Mouse (Mus musculus): ENCODE data around the gene Emid1. TPM values are rescaled to one million over a fixed set of nuclear protein-coding genes. Genes with fewer than 3 reads are reported as not detected.

Emid1 gene
- total and polyA plus RNA-seq, 2 experiments from 2014 or later = 4.8 to 14.5 TPM

GRCm38 (mm10) chr11:5114931-5115581, 37.0 kb downstream of the Emid1 start:
- Histone ChIP-seq H3K4me2 (ENCODE audit: low read depth, low read length, poor library complexity, severe bottlenecking) (no peak overlapping the region), H3K27me3 (ENCODE audit: insufficient read depth, low read length) (no peaks in the 10 kb centered on the region), H3K4me1 (ENCODE audit: insufficient read depth, low read length) (no peaks in the 10 kb centered on the region), H3K36me3 (ENCODE audit: insufficient read depth, low read length) (no peaks in the 10 kb centered on the region), H3K4me3 (ENCODE audit: low read depth, low read length) (no peak overlapping the region), H3K9me3 (ENCODE audit: low read length) (no peaks in the 10 kb centered on the region), H3K27ac (ENCODE audit: low read depth, low read length) (no peak overlapping the region), H3K9ac (replicated peaks; ENCODE audit: low read length, poor library complexity, severe bottlenecking) (no peak overlapping the region)
- ATAC-seq (ENCODE audit: low FRiP score) = no peak
- peak; percentile 85 for DNase-seq (ENCODE audit: low spot score)
- WGBS = 29% methylated on average over 13 of the region's 13 CpGs
- TF ChIP-seq CTCF (IDR thresholded peaks at IDR 0.05) = peak; percentile 100

- no peak for TF ChIP-seq CTCF (IDR thresholded peaks at IDR 0.05)
- DNase-seq (ENCODE audit: low spot score) (no peak), ATAC-seq (ENCODE audit: low FRiP score) (no peak)
- Histone ChIP-seq H3K36me3 (ENCODE audit: insufficient read depth, low read length) (no peaks in the 10 kb centered on the region), H3K27me3 (ENCODE audit: insufficient read depth, low read length) (no peaks in the 10 kb centered on the region), H3K4me1 (ENCODE audit: insufficient read depth, low read length) (no peaks in the 10 kb centered on the region), H3K9ac (replicated peaks; ENCODE audit: low read length, poor library complexity, severe bottlenecking) (no peak overlapping the region), H3K9me3 (ENCODE audit: low read length) (no peaks in the 10 kb centered on the region), H3K4me2 (ENCODE audit: low read depth, low read length, poor library complexity, severe bottlenecking) (no peak overlapping the region), H3K27ac (ENCODE audit: low read depth, low read length) (no peak overlapping the region), H3K4me3 (ENCODE audit: low read depth, low read length) (no peak overlapping the region)
- 67% methylated on average over 7 of the region's 7 CpGs for WGBS
These were observed 38.4 kb downstream of the Emid1 start for GRCm38 (mm10) chr11:5113645-5114044.

- ATAC-seq (ENCODE audit: low FRiP score) (no peak), DNase-seq (ENCODE audit: low spot score) (no peak)
- 75% methylated on average over 8 of the region's 8 CpGs for WGBS
- H3K4me2 ChIP-seq (ENCODE audit: low read depth, low read length, poor library complexity, severe bottlenecking) = no peak overlapping the region
- peak overlapping the region; percentile 29; the same call in 1 of the 2 replicates for H3K9ac ChIP-seq (replicated peaks; ENCODE audit: low read length, poor library complexity, severe bottlenecking)
- H3K36me3 ChIP-seq (ENCODE audit: insufficient read depth, low read length) = peaks cover 12% of the 10 kb centered on the region
- no peaks in the 10 kb centered on the region for H3K4me1 ChIP-seq (ENCODE audit: insufficient read depth, low read length)
- no peak overlapping the region for H3K27ac ChIP-seq (ENCODE audit: low read depth, low read length)
- H3K4me3 ChIP-seq (ENCODE audit: low read depth, low read length) = no peak overlapping the region
- H3K27me3 ChIP-seq (ENCODE audit: insufficient read depth, low read length) = no peaks in the 10 kb centered on the region
- H3K9me3 ChIP-seq (ENCODE audit: low read length) = no peaks in the 10 kb centered on the region
- no peak for TF ChIP-seq CTCF (IDR thresholded peaks at IDR 0.05)
These were observed 42.6 kb downstream of the Emid1 start for GRCm38 (mm10) chr11:5109441-5109840.

- TF ChIP-seq CTCF (IDR thresholded peaks at IDR 0.05) = no peak
- Histone ChIP-seq H3K4me1 (ENCODE audit: insufficient read depth, low read length) (peaks cover 8% of the 10 kb centered on the region; the same call in 1 of the 2 replicates), H3K4me3 (ENCODE audit: low read depth, low read length) (no peak overlapping the region), H3K36me3 (ENCODE audit: insufficient read depth, low read length) (peaks cover 24% of the 10 kb centered on the region), H3K27ac (ENCODE audit: low read depth, low read length) (no peak overlapping the region), H3K9me3 (ENCODE audit: low read length) (no peaks in the 10 kb centered on the region), H3K9ac (replicated peaks; ENCODE audit: low read length, poor library complexity, severe bottlenecking) (no peak overlapping the region), H3K27me3 (ENCODE audit: insufficient read depth, low read length) (no peaks in the 10 kb centered on the region), H3K4me2 (ENCODE audit: low read depth, low read length, poor library complexity, severe bottlenecking) (no peak overlapping the region)
- 92% methylated on average over 4 of the region's 4 CpGs for WGBS
- ATAC-seq (ENCODE audit: low FRiP score) (no peak), DNase-seq (ENCODE audit: low spot score) (no peak)
These were observed 48.0 kb downstream of the Emid1 start for GRCm38 (mm10) chr11:5103986-5104509.

- Histone ChIP-seq H3K4me3 (ENCODE audit: low read depth, low read length) (no peak overlapping the region), H3K4me1 (ENCODE audit: insufficient read depth, low read length) (peaks cover 8% of the 10 kb centered on the region; the same call in 1 of the 2 replicates), H3K27me3 (ENCODE audit: insufficient read depth, low read length) (no peaks in the 10 kb centered on the region), H3K27ac (ENCODE audit: low read depth, low read length) (no peak overlapping the region), H3K9ac (replicated peaks; ENCODE audit: low read length, poor library complexity, severe bottlenecking) (no peak overlapping the region), H3K36me3 (ENCODE audit: insufficient read depth, low read length) (peaks cover 24% of the 10 kb centered on the region), H3K4me2 (ENCODE audit: low read depth, low read length, poor library complexity, severe bottlenecking) (no peak overlapping the region), H3K9me3 (ENCODE audit: low read length) (no peaks in the 10 kb centered on the region)
- ATAC-seq (ENCODE audit: low FRiP score) = no peak
- 88% methylated on average over 7 of the region's 7 CpGs for WGBS
- TF ChIP-seq CTCF (IDR thresholded peaks at IDR 0.05) = no peak
- no peak for DNase-seq (ENCODE audit: low spot score)
These were observed 49.7 kb downstream of the Emid1 start for GRCm38 (mm10) chr11:5102384-5102783.

- Histone ChIP-seq H3K27me3 (ENCODE audit: insufficient read depth, low read length) (no peaks in the 10 kb centered on the region), H3K4me2 (ENCODE audit: low read depth, low read length, poor library complexity, severe bottlenecking) (no peak overlapping the region), H3K36me3 (ENCODE audit: insufficient read depth, low read length) (peaks cover 24% of the 10 kb centered on the region), H3K4me1 (ENCODE audit: insufficient read depth, low read length) (peaks cover 13% of the 10 kb centered on the region; the same call in 1 of the 2 replicates), H3K4me3 (ENCODE audit: low read depth, low read length) (no peak overlapping the region), H3K9ac (replicated peaks; ENCODE audit: low read length, poor library complexity, severe bottlenecking) (no peak overlapping the region), H3K9me3 (ENCODE audit: low read length) (no peaks in the 10 kb centered on the region), H3K27ac (ENCODE audit: low read depth, low read length) (no peak overlapping the region)
- no peak for ATAC-seq (ENCODE audit: low FRiP score)
- DNase-seq (ENCODE audit: low spot score) = no peak
- 83% methylated on average over 6 of the region's 6 CpGs for WGBS
- TF ChIP-seq CTCF (IDR thresholded peaks at IDR 0.05) = no peak
These were observed 50.4 kb downstream of the Emid1 start for GRCm38 (mm10) chr11:5101641-5102040.

Data from midbrain, postnatal 0 days (tissue).